In the genomic region with DNA sequence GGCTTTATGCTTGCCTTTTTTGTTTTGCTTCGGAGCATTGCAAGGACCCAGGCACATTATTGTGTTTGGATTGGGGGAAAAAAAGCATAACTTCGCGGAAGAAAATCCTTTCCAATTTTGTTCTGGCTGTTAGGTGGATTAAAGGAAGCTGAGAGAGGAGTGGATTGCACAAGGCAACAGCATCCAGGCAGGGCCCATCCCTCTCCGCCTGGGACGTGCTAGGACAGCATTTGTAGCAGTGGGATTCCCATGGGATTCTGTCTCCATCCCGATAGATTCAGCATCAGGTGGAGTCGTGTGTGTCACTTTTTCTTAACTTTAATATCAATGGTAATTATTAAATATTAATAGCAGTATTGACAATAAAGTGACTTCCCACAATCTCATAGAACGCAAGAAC, we compare ENCODE assay signal across 19 mouse cellular contexts.
A peak's percentile ranks its signal among the peaks of the same experiment; 100 is the strongest.
DNase-seq lines count a peak whose midpoint lies in the region; ATAC-seq lines count a peak whose summit lies in the region.
"Had no signal": no experiment of that assay in that cellular context is flagged by ENCODE, and none has a peak within 500 bp of the region (broad histone marks: within the 10 kb centered on the region; RNA-seq: fewer than 3 reads in every experiment).

No protein-coding gene starts in this region.

- H3K36me3 ChIP-seq in forebrain, embryonic 12.5 days (replicated peaks), result no peaks in the 10 kb centered on the region
- no peaks in the 10 kb centered on the region for H3K36me3 ChIP-seq in forebrain, embryonic 16.5 days (ENCODE audit: control insufficient read depth, insufficient read depth)
- H3K36me3 ChIP-seq in hindbrain, embryonic 10.5 days, result no peaks in the 10 kb centered on the region
- H3K36me3 ChIP-seq in hindbrain, embryonic 13.5 days, result no peaks in the 10 kb centered on the region
- no peaks in the 10 kb centered on the region for H3K36me3 ChIP-seq in embryonic facial prominence, embryonic 10.5 days (replicated peaks)
- H3K36me3 ChIP-seq in embryonic facial prominence, embryonic 13.5 days, result no peaks in the 10 kb centered on the region
- H3K36me3 ChIP-seq: heart, embryonic 12.5 days; hindbrain, embryonic 12.5 days had no signal

- H3K4me1 ChIP-seq in forebrain, embryonic 12.5 days, result peaks cover 23% of the 10 kb centered on the region
- H3K4me1 ChIP-seq in forebrain, embryonic 16.5 days (replicated peaks; ENCODE audit: control insufficient read depth, insufficient read depth, low read length), result peaks cover 21% of the 10 kb centered on the region
- peaks cover 22% of the 10 kb centered on the region for H3K4me1 ChIP-seq in hindbrain, embryonic 10.5 days (replicated peaks)
- H3K4me1 ChIP-seq in hindbrain, embryonic 13.5 days (replicated peaks), result no peaks in the 10 kb centered on the region; the same call in 1 of the 2 replicates
- H3K4me1 ChIP-seq in embryonic facial prominence, embryonic 10.5 days, result peaks cover 24% of the 10 kb centered on the region
- H3K4me1 ChIP-seq in embryonic facial prominence, embryonic 13.5 days, result peaks cover 21% of the 10 kb centered on the region

- H3K4me2 ChIP-seq in forebrain, embryonic 12.5 days, result no peak overlapping the region
- H3K4me2 ChIP-seq in forebrain, embryonic 16.5 days (ENCODE audit: low read length), result no peak overlapping the region
- H3K4me2 ChIP-seq in hindbrain, embryonic 13.5 days, result no peak overlapping the region
- no peak overlapping the region for H3K4me2 ChIP-seq in embryonic facial prominence, embryonic 13.5 days
- H3K4me2 ChIP-seq: heart, embryonic 12.5 days; hindbrain, embryonic 12.5 days had no signal

- no peak overlapping the region for H3K4me3 ChIP-seq in forebrain, embryonic 12.5 days (replicated peaks)
- no peak overlapping the region for H3K4me3 ChIP-seq in forebrain, embryonic 16.5 days (replicated peaks; ENCODE audit: low read length)
- H3K4me3 ChIP-seq in hindbrain, embryonic 10.5 days, result no peak overlapping the region
- no peak overlapping the region for H3K4me3 ChIP-seq in hindbrain, embryonic 13.5 days
- no peak overlapping the region for H3K4me3 ChIP-seq in embryonic facial prominence, embryonic 10.5 days
- H3K4me3 ChIP-seq in embryonic facial prominence, embryonic 13.5 days, result no peak overlapping the region
- H3K4me3 ChIP-seq: erythroblast, embryonic 14.5 days; heart, adult 2 months; heart, embryonic 12.5 days; hindbrain, embryonic 12.5 days had no signal

- H3K27ac ChIP-seq in forebrain, embryonic 12.5 days, result peak overlapping the region; percentile 15; the same call in 1 of the 2 replicates
- no peak overlapping the region for H3K27ac ChIP-seq in forebrain, embryonic 16.5 days (ENCODE audit: low read length)
- peak overlapping the region; percentile 53; the same call in 1 of the 2 replicates for H3K27ac ChIP-seq in hindbrain, embryonic 10.5 days
- H3K27ac ChIP-seq in hindbrain, embryonic 13.5 days, result no peak overlapping the region
- H3K27ac ChIP-seq in embryonic facial prominence, embryonic 10.5 days (replicated peaks), result peak overlapping the region; percentile 51; the same call in 1 of the 2 replicates
- peak overlapping the region; percentile 69 for H3K27ac ChIP-seq in embryonic facial prominence, embryonic 13.5 days
- H3K27ac ChIP-seq: heart, adult 2 months; hindbrain, embryonic 12.5 days; hindbrain, postnatal 0 days had no signal

- H3K27me3 ChIP-seq in forebrain, embryonic 12.5 days, result 0 out of 2 replicates have a peak, but pooled peaks cover 2% of the 10 kb centered on the region
- H3K27me3 ChIP-seq in forebrain, embryonic 16.5 days (replicated peaks; ENCODE audit: control insufficient read depth, insufficient read depth, low read length), result no peaks in the 10 kb centered on the region
- no peaks in the 10 kb centered on the region for H3K27me3 ChIP-seq in hindbrain, embryonic 10.5 days (ENCODE audit: insufficient read depth, poor library complexity, severe bottlenecking)
- H3K27me3 ChIP-seq in hindbrain, embryonic 13.5 days, result no peaks in the 10 kb centered on the region
- no peaks in the 10 kb centered on the region for H3K27me3 ChIP-seq in embryonic facial prominence, embryonic 10.5 days (replicated peaks; ENCODE audit: low read depth, poor library complexity, severe bottlenecking)
- no peaks in the 10 kb centered on the region for H3K27me3 ChIP-seq in embryonic facial prominence, embryonic 13.5 days
- H3K27me3 ChIP-seq: hindbrain, embryonic 12.5 days had no signal

- no peak for DNase-seq in hindbrain, embryonic 10.5 days (ENCODE audit: low spot score)
- no peak for DNase-seq in embryonic facial prominence, embryonic 10.5 days (ENCODE audit: low spot score)
- no peak for DNase-seq in gastrocnemius, postnatal 36 days
- no peak for DNase-seq in embryo, embryonic 10.5 days (ENCODE audit: low spot score)
- DNase-seq: adrenal gland, postnatal 10 days; cerebellum, adult 11 months; cerebellum, adult 8-10 months; cerebellum, postnatal 14 days; heart, adult 2 months; heart, postnatal 36 days; kidney, adult 11 months had no signal

- ATAC-seq in forebrain, embryonic 12.5 days (ENCODE audit: low FRiP score), result no peak
- no peak for ATAC-seq in forebrain, embryonic 16.5 days
- no peak for ATAC-seq in hindbrain, embryonic 13.5 days (ENCODE audit: low FRiP score)
- ATAC-seq in embryonic facial prominence, embryonic 13.5 days (ENCODE audit: insufficient number of reproducible peaks, insufficient read depth, low FRiP score, low TSS enrichment, low read depth), result no peak
- ATAC-seq: hindbrain, postnatal 0 days had no signal

- 74% methylated on average over 8 of the region's 8 CpGs for WGBS in forebrain, embryonic 12.5 days
- 70% methylated on average over 8 of the region's 8 CpGs for whole genome bisulfite sequencing in forebrain, embryonic 16.5 days
- WGBS in hindbrain, embryonic 10.5 days, result 75% methylated on average over 8 of the region's 8 CpGs
- 76% methylated on average over 8 of the region's 8 CpGs for whole genome bisulfite sequencing in hindbrain, embryonic 13.5 days
- WGBS in embryonic facial prominence, embryonic 10.5 days, result 73% methylated on average over 8 of the region's 8 CpGs
- 54% methylated on average over 8 of the region's 8 CpGs for WGBS in embryonic facial prominence, embryonic 13.5 days

- no peaks in the 10 kb centered on the region for H3K9me3 ChIP-seq in forebrain, embryonic 12.5 days
- H3K9me3 ChIP-seq in forebrain, embryonic 16.5 days (ENCODE audit: control insufficient read depth, low read length), result no peaks in the 10 kb centered on the region
- no peaks in the 10 kb centered on the region for H3K9me3 ChIP-seq in hindbrain, embryonic 10.5 days
- H3K9me3 ChIP-seq in hindbrain, embryonic 13.5 days, result no peaks in the 10 kb centered on the region
- no peaks in the 10 kb centered on the region for H3K9me3 ChIP-seq in embryonic facial prominence, embryonic 10.5 days
- no peaks in the 10 kb centered on the region for H3K9me3 ChIP-seq in embryonic facial prominence, embryonic 13.5 days
- H3K9me3 ChIP-seq: heart, embryonic 12.5 days; hindbrain, embryonic 12.5 days had no signal

- intact Hi-C loops in gastrocnemius, postnatal 36 days (cut with DNase I), result no loop called here

- H3K9ac ChIP-seq in forebrain, embryonic 12.5 days, result no peak overlapping the region
- no peak overlapping the region for H3K9ac ChIP-seq in forebrain, embryonic 16.5 days (replicated peaks; ENCODE audit: low read depth, low read length)
- no peak overlapping the region for H3K9ac ChIP-seq in hindbrain, embryonic 13.5 days
- H3K9ac ChIP-seq in embryonic facial prominence, embryonic 13.5 days, result no peak overlapping the region
- H3K9ac ChIP-seq: heart, embryonic 12.5 days; hindbrain, embryonic 12.5 days had no signal

Comparison
In these comparisons a context has a peak if more than half of its experiments do, and no peak if none do; other contexts are left out.
1. H3K27ac ChIP-seq: peak in forebrain, embryonic 12.5 days (single experiment), hindbrain, embryonic 10.5 days (single experiment), embryonic facial prominence, embryonic 10.5 days (single experiment) and embryonic facial prominence, embryonic 13.5 days (single experiment); none in forebrain, embryonic 16.5 days (single experiment) and hindbrain, embryonic 13.5 days (single experiment).